In genomic region chr12:96754714-96755113, GRCm38 (mm10) we compare ENCODE assay signal across 24 mouse cellular contexts.
DNase-seq lines count a peak whose midpoint lies in the region; ATAC-seq and TF ChIP-seq lines count a peak whose summit lies in the region.
"Had no signal": no experiment of that assay in that cellular context is flagged by ENCODE, and none has a peak within 500 bp of the region (broad histone marks: within the 10 kb centered on the region; RNA-seq: fewer than 3 reads in every experiment).

No protein-coding gene starts in this region.

- no peak for TF ChIP-seq POLR2A in brain, embryonic 14.5 days (IDR thresholded peaks at IDR 0.05; ENCODE audit: borderline replicate concordance, extremely low read depth, insufficient read depth, insufficient read length, poor library complexity, severe bottlenecking)

- no peak overlapping the region for H3K27ac ChIP-seq in embryonic facial prominence, embryonic 11.5 days (replicated peaks; ENCODE audit: low read depth, low read length)
- H3K27ac ChIP-seq in embryonic facial prominence, embryonic 10.5 days (replicated peaks), result no peak overlapping the region
- H3K27ac ChIP-seq in midbrain, embryonic 12.5 days (replicated peaks), result no peak overlapping the region
- H3K27ac ChIP-seq in midbrain, embryonic 15.5 days, result no peak overlapping the region
- H3K27ac ChIP-seq: embryonic facial prominence, embryonic 13.5 days; forebrain, embryonic 12.5 days; gastrocnemius, adult 2 months; hindbrain, embryonic 12.5 days; hindbrain, embryonic 15.5 days; intestine, embryonic 15.5 days had no signal

- H3K36me3 ChIP-seq in embryonic facial prominence, embryonic 11.5 days (replicated peaks; ENCODE audit: control insufficient read depth, insufficient read depth, low read depth, low read length), result no peaks in the 10 kb centered on the region
- H3K36me3 ChIP-seq in embryonic facial prominence, embryonic 10.5 days (replicated peaks), result no peaks in the 10 kb centered on the region
- H3K36me3 ChIP-seq in midbrain, embryonic 12.5 days, result no peaks in the 10 kb centered on the region
- no peaks in the 10 kb centered on the region for H3K36me3 ChIP-seq in midbrain, embryonic 15.5 days (replicated peaks)
- H3K36me3 ChIP-seq: embryonic facial prominence, embryonic 13.5 days; forebrain, embryonic 12.5 days; hindbrain, embryonic 12.5 days; hindbrain, embryonic 15.5 days; intestine, embryonic 15.5 days had no signal

- no peaks in the 10 kb centered on the region for H3K4me1 ChIP-seq in embryonic facial prominence, embryonic 11.5 days (ENCODE audit: control insufficient read depth, insufficient read depth, low read length)
- H3K4me1 ChIP-seq in embryonic facial prominence, embryonic 10.5 days, result no peaks in the 10 kb centered on the region
- no peaks in the 10 kb centered on the region for H3K4me1 ChIP-seq in midbrain, embryonic 12.5 days
- no peaks in the 10 kb centered on the region for H3K4me1 ChIP-seq in midbrain, embryonic 15.5 days
- H3K4me1 ChIP-seq: embryonic facial prominence, embryonic 13.5 days; forebrain, embryonic 12.5 days; hindbrain, embryonic 12.5 days; hindbrain, embryonic 15.5 days; intestine, embryonic 15.5 days had no signal

- ATAC-seq in embryonic facial prominence, embryonic 11.5 days (replicated peaks; ENCODE audit: insufficient number of reproducible peaks, low FRiP score, low TSS enrichment, low read depth), result no peak
- peak; percentile 75 for ATAC-seq in midbrain, embryonic 12.5 days (ENCODE audit: low FRiP score, low read depth)
- ATAC-seq in midbrain, embryonic 15.5 days (replicated peaks), result no peak
- ATAC-seq: CD4-positive, CD25-positive, alpha-beta regulatory T cell, adult 4 months; forebrain, embryonic 16.5 days; intestine, embryonic 15.5 days had no signal

- peak; percentile 35 for DNase-seq in embryonic facial prominence, embryonic 11.5 days (ENCODE audit: low spot score)
- DNase-seq in embryonic facial prominence, embryonic 10.5 days (ENCODE audit: low spot score), result no peak
- DNase-seq in brain, embryonic 14.5 days (ENCODE audit: low read depth), result peak; percentile 49
- peak; percentile 31 for DNase-seq in hindlimb bud, embryonic 11.5 days (ENCODE audit: extremely low spot score, low read depth, low spot score)
- DNase-seq: adrenal gland, adult 2 months; adrenal gland, postnatal 14 days; cerebellum, adult 11-12 months; cerebellum, adult 8-10 months; cerebellum, postnatal 10 days; cerebellum, postnatal 36 days; gastrocnemius, adult 2 months; gastrocnemius, postnatal 14 days; heart, adult 11 months had no signal

- H3K9me3 ChIP-seq in embryonic facial prominence, embryonic 11.5 days (replicated peaks; ENCODE audit: control insufficient read depth, low read length), result no peaks in the 10 kb centered on the region
- no peaks in the 10 kb centered on the region for H3K9me3 ChIP-seq in embryonic facial prominence, embryonic 10.5 days
- H3K9me3 ChIP-seq in midbrain, embryonic 12.5 days, result no peaks in the 10 kb centered on the region
- no peaks in the 10 kb centered on the region for H3K9me3 ChIP-seq in midbrain, embryonic 15.5 days
- H3K9me3 ChIP-seq: embryonic facial prominence, embryonic 13.5 days; forebrain, embryonic 12.5 days; hindbrain, embryonic 12.5 days; hindbrain, embryonic 15.5 days; intestine, embryonic 15.5 days had no signal

- no peak for TF ChIP-seq CTCF in brain, embryonic 14.5 days (IDR thresholded peaks at IDR 0.05; ENCODE audit: borderline replicate concordance, extremely low read depth, insufficient read depth, insufficient read length)

- no peaks in the 10 kb centered on the region for H3K27me3 ChIP-seq in embryonic facial prominence, embryonic 11.5 days (ENCODE audit: control insufficient read depth, insufficient read depth, low read length)
- no peaks in the 10 kb centered on the region for H3K27me3 ChIP-seq in embryonic facial prominence, embryonic 10.5 days (replicated peaks; ENCODE audit: low read depth, poor library complexity, severe bottlenecking)
- peaks cover 8% of the 10 kb centered on the region for H3K27me3 ChIP-seq in midbrain, embryonic 12.5 days
- no peaks in the 10 kb centered on the region for H3K27me3 ChIP-seq in midbrain, embryonic 15.5 days (replicated peaks)
- H3K27me3 ChIP-seq: embryonic facial prominence, embryonic 13.5 days; forebrain, embryonic 12.5 days; hindbrain, embryonic 12.5 days; hindbrain, embryonic 15.5 days; intestine, embryonic 15.5 days had no signal

- 45% methylated on average over 5 of the region's 5 CpGs for WGBS in embryonic facial prominence, embryonic 11.5 days
- WGBS in embryonic facial prominence, embryonic 10.5 days, result 61% methylated on average over 5 of the region's 5 CpGs
- 23% methylated on average over 5 of the region's 5 CpGs for WGBS in midbrain, embryonic 12.5 days
- 21% methylated on average over 5 of the region's 5 CpGs for WGBS in midbrain, embryonic 15.5 days

- no peak overlapping the region for H3K4me2 ChIP-seq in embryonic facial prominence, embryonic 11.5 days (ENCODE audit: low read depth, low read length)
- no peak overlapping the region for H3K4me2 ChIP-seq in midbrain, embryonic 12.5 days (replicated peaks)
- no peak overlapping the region for H3K4me2 ChIP-seq in midbrain, embryonic 15.5 days
- H3K4me2 ChIP-seq: embryonic facial prominence, embryonic 13.5 days; forebrain, embryonic 12.5 days; heart, embryonic 11.5 days; hindbrain, embryonic 12.5 days; hindbrain, embryonic 15.5 days; intestine, embryonic 15.5 days had no signal

- no peak overlapping the region for H3K4me3 ChIP-seq in embryonic facial prominence, embryonic 11.5 days (ENCODE audit: low read depth, low read length)
- no peak overlapping the region for H3K4me3 ChIP-seq in embryonic facial prominence, embryonic 10.5 days
- H3K4me3 ChIP-seq in midbrain, embryonic 12.5 days, result no peak overlapping the region
- no peak overlapping the region for H3K4me3 ChIP-seq in midbrain, embryonic 15.5 days
- H3K4me3 ChIP-seq: embryonic facial prominence, embryonic 13.5 days; erythroblast, embryonic 14.5 days; forebrain, embryonic 12.5 days; gastrocnemius, adult 2 months; hindbrain, embryonic 12.5 days; hindbrain, embryonic 15.5 days; intestine, embryonic 15.5 days had no signal

- H3K9ac ChIP-seq in embryonic facial prominence, embryonic 11.5 days (replicated peaks; ENCODE audit: low read length), result no peak overlapping the region
- no peak overlapping the region for H3K9ac ChIP-seq in midbrain, embryonic 12.5 days (replicated peaks)
- H3K9ac ChIP-seq in midbrain, embryonic 15.5 days, result no peak overlapping the region
- H3K9ac ChIP-seq: embryonic facial prominence, embryonic 13.5 days; forebrain, embryonic 12.5 days; hindbrain, embryonic 12.5 days; hindbrain, embryonic 15.5 days; intestine, embryonic 15.5 days had no signal
